In the genomic region with DNA sequence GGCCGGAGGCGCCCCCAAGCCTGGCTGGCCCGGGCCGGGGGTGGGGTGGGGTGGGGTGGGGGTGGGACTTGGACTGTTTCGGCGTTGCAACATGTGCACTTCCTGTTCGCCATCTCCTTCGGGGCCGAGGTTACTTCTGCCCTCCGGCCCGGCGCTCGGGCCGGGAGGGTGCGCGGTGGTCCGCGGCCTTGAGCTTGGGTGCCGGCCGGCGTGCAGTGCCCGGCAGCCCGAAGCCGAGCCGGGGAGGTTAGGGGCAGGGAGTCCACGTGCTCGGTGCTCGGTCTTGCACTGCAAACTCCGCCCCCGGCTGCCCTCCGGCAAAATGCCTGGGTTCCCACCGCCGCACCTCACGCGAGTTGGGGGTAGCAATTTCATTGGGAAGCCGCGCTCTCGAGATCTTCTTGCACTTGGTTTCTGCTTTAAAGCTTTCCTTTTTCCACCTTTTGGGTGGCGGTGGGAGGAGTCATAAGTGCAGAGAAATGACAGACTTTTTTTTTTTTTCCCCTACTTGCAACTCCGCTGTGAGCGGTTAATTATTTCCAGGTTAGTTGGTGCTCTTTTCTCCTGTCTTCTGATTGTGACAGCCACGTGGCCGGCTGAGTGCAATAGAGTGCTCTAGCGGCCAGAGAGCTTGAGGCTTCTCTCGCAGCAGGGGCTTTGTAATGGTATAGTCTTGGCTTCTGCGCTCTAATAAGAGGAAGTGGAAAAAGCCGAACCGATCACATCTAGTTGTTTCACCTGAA, we compare ENCODE assay signal across 8 mouse cellular contexts. TPM values are rescaled to one million over a fixed set of nuclear protein-coding genes. Genes with fewer than 3 reads are reported as not detected.
DNase-seq lines count a peak whose midpoint lies in the region; ATAC-seq lines count a peak whose summit lies in the region.

No protein-coding gene starts in this region.

- H3K36me3 ChIP-seq in hindbrain, embryonic 12.5 days = no peaks in the 10 kb centered on the region

- H3K4me2 ChIP-seq in hindbrain, embryonic 12.5 days (replicated peaks) = peak overlapping the region; percentile 78

- H3K9ac ChIP-seq in hindbrain, embryonic 12.5 days = peak overlapping the region; percentile 85

- H3K27me3 ChIP-seq in hindbrain, embryonic 12.5 days = no peaks in the 10 kb centered on the region

- 0 out of 2 replicates have a peak, but pooled peaks cover 5% of the 10 kb centered on the region for H3K4me1 ChIP-seq in hindbrain, embryonic 12.5 days

- H3K4me3 ChIP-seq in hindbrain, embryonic 12.5 days = peak overlapping the region; percentile 91

- peak; percentile 59 for ATAC-seq in hindbrain, embryonic 12.5 days (ENCODE audit: low FRiP score)

- under 1% methylated on average over 48 of the region's 48 CpGs for WGBS in hindbrain, embryonic 12.5 days

- peak; percentile 88 for DNase-seq in Muller cell, postnatal 12 days (ENCODE audit: inconsistent ontology term)
- peak; percentile 85 for DNase-seq in cerebellum, adult 9-10 months
- peak; percentile 20 to 50 for DNase-seq in frontal cortex, adult 2 months (ENCODE audit: extremely low spot score in 1 of 2, low spot score in 1 of 2)
- DNase-seq in layer of hippocampus, postnatal 25 days (ENCODE audit: extremely low spot score in 1 of 2, low spot score in 1 of 2) = peak; percentile 36 to 41
- peak; percentile 73 for DNase-seq in lung, postnatal 25 days (ENCODE audit: low spot score)
- peak; percentile 33 for DNase-seq in retina, postnatal 7 days (ENCODE audit: low read depth, low spot score)
- peak; percentile 59 for DNase-seq in urinary bladder, adult 2 months (ENCODE audit: low spot score)

- no peaks in the 10 kb centered on the region for H3K9me3 ChIP-seq in hindbrain, embryonic 12.5 days (replicated peaks)

- peak overlapping the region; percentile 94 for H3K27ac ChIP-seq in hindbrain, embryonic 12.5 days

RNA-seq across cellular contexts. Expression of a gene that starts 1.1 kb away (rescaled TPM):
- polyA plus RNA-seq in frontal cortex, adult 2 months (2012; rRNA removed) = 7.9 and 9.2 TPM in 2 replicates
- 13.4 and 15.2 TPM in 2 replicates for polyA plus RNA-seq in hindbrain, embryonic 12.5 days (2016; fragmentation: Nextera tagmentation; extraction: Ambion mirVana)
- 10 to 100 TPM; 21.9 to 22.0 TPM for total RNA-seq in layer of hippocampus, postnatal 25 days (2021)
- polyA plus RNA-seq in urinary bladder, adult 2 months (2012; rRNA removed) = 7.7 and 9.1 TPM in 2 replicates

Comparison
In these comparisons a context has a peak if more than half of its experiments do, and no peak if none do; other contexts are left out.
1. Peak in every context shown above with its lines: DNase-seq, ATAC-seq, H3K4me3 ChIP-seq and H3K27ac ChIP-seq.
2. DNase-seq: peak in every context shown above with its lines; median percentile 88 in Muller cell, postnatal 12 days; 85 in cerebellum, adult 9-10 months; 73 in lung, postnatal 25 days; 59 in urinary bladder, adult 2 months; 38 in layer of hippocampus, postnatal 25 days; 35 in frontal cortex, adult 2 months; 33 in retina, postnatal 7 days.